Mouse (Mus musculus) kidney, postnatal 0 days (tissue): ENCODE data around the gene Igf1. TPM values are rescaled to one million over a fixed set of nuclear protein-coding genes. Genes with fewer than 3 reads are reported as not detected.

ENCODE experiments used
- ATAC-seq: fragments of 200-750 bp; cut with Nextera tagmentation; replicated peaks from 2 replicates; pipeline ENCODE4 v1.8.0; 2017; ENCODE audit warnings: low read depth, moderate number of reproducible peaks, moderate TSS enrichment, moderate library complexity; ENCODE audit not compliant: low FRiP score
- DNase-seq: peaks from one replicate; pipeline ENCODE4 v3.0.0-alpha.2; 2016; ENCODE audit warnings: low spot score
- H3K27ac ChIP-seq: fragments of 300-500 bp; sonication (generic); 2 replicates; pipeline ENCODE4 v1.5.1; 2014; ENCODE audit warnings: mild to moderate bottlenecking
- H3K27me3 ChIP-seq: fragments of 300-500 bp; sonication (generic); 2 replicates; pipeline ENCODE4 v1.6.1; 2014; ENCODE audit warnings: low read length, mixed read lengths; ENCODE audit not compliant: insufficient read depth
- H3K36me3 ChIP-seq: fragments of 300-500 bp; sonication (generic); 2 replicates; pipeline ENCODE4 v1.6.1; 2014; ENCODE audit warnings: low read length, mixed read lengths; ENCODE audit not compliant: insufficient read depth
- H3K4me1 ChIP-seq: fragments of 300-500 bp; sonication (generic); replicated peaks from 2 replicates; pipeline ENCODE4 v1.6.1; 2014; ENCODE audit warnings: antibody characterized with exemption, low read length, mixed read lengths; ENCODE audit not compliant: insufficient read depth
- H3K4me2 ChIP-seq: fragments of 300-500 bp; sonication (generic); 2 replicates; pipeline ENCODE4 v1.6.1; 2014; ENCODE audit warnings: mild to moderate bottlenecking, low read length, moderate library complexity, mixed read lengths
- H3K4me3 ChIP-seq: fragments of 300-500 bp; sonication (generic); replicated peaks from 2 replicates; pipeline ENCODE4 v1.5.1; 2014; ENCODE audit warnings: low read depth, low read length
- H3K9ac ChIP-seq: fragments of 300-500 bp; sonication (generic); 2 replicates; pipeline ENCODE4 v1.6.1; 2014; ENCODE audit warnings: low read depth, low read length
- H3K9me3 ChIP-seq: fragments of 300-500 bp; sonication (generic); replicated peaks from 2 replicates; pipeline ENCODE4 v1.6.1; 2016; ENCODE audit warnings: low read length, inconsistent platforms, mixed read lengths
- CTCF ChIP-seq: IDR thresholded peaks from 2 replicates; pipeline ENCODE4 v1.5.1; 2016; ENCODE audit warnings: antibody characterized with exemption, low read depth, mild to moderate bottlenecking, moderate library complexity
- WGBS: fragments of 180-500 bp; shearing (Covaris S2); extraction: QIAGEN DNeasy Blood & Tissue Kit; methylation state at CpG from one replicate; pipeline ENCODE4 v1.1.7; 2014; 5-methylcytosine and 5-hydroxymethylcytosine counted together
- polyA plus RNA-seq: library from polyadenylated mRNA; unstranded; fragments of >200 nt; fragmentation: Nextera tagmentation; extraction: Ambion mirVana; gene quantifications from 2 replicates; pipeline ENCODE4 v1.2.1, GENCODE M21; 2015

Igf1 gene
- polyA plus RNA-seq, 1 experiment from 2014 or later = 23.1 TPM

DNA sequence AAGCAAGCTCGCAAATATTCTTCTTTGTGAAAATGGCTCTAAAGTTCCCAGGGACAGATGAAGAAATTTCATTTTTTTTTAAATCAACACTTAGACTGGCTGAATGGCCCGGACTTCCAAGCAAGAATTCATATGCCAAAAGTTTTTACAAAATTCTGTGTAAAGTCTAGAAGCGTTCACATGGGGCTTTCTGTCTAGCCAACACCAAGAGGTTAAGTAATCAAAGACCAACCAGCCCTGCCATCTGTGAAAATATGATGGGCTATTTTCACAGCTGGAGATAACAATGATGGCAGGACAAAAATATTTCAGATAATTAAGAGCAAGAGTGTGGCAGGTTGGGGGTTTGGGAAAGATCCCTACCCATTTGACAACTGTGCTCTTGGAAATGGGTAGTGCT lies 64.2 kb downstream of the Igf1 start:
- H3K9me3 ChIP-seq = no peaks in the 10 kb centered on the region
- no peak overlapping the region for H3K27ac ChIP-seq
- no peak overlapping the region for H3K4me3 ChIP-seq
- ATAC-seq (no peak), DNase-seq (no peak)
- no peaks in the 10 kb centered on the region for H3K27me3 ChIP-seq
- WGBS = 88% methylated on average over 3 of the region's 3 CpGs
- H3K36me3 ChIP-seq = no peaks in the 10 kb centered on the region
- no peak for TF ChIP-seq CTCF
- H3K4me2 ChIP-seq = no peak overlapping the region
- H3K4me1 ChIP-seq = peaks cover 9% of the 10 kb centered on the region; the same call in 1 of the 2 replicates
- no peak overlapping the region for H3K9ac ChIP-seq

DNA sequence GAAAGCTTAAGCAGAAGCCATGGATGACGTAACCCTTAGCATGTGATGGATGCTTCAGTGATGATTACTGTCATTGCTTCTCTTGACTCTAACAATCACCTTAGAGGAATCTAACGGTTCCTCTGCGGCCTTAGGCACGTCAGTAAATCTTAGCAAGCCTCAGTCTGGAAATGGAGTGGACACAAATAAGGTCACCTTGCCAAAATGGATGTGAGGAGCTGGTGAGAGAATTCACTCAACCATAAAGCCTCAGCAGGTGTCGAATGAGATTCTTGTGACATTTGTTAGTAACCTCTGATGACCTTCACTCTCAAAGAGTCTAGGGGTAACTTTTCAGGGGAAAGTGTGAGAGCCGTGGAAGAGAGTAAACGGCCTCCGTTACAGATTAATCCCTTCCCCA lies 68.5 kb downstream of the Igf1 start:
- no peak for ATAC-seq

DNA sequence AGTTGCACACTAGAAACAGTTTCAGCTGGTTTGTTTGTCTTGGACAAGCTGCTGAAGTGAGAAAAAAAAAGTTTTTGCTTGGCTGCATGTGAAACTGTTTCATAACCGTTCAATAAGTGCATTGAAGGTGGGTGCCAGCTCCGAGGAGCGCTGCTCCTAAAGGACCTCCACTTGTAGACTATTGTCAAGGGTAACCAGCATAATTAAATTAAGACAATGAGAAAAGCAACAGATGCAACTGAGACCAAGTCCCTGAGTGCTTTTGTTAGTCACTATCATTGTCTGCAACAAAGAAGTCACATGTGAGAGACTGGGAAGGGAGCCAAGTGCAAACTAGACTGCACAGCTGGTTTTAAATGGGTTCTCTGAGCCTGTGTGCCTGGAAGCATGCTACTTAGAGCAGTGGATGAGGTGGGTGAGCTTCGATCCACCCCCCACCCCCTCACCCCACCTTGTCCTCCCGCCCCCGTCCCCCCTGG lies 69.1 kb downstream of the Igf1 start:
- H3K27ac ChIP-seq = no peak overlapping the region
- H3K4me2 ChIP-seq = peak overlapping the region; percentile 16; the same call in 1 of the 2 replicates
- no peak for TF ChIP-seq CTCF
- no peak overlapping the region for H3K9ac ChIP-seq
- H3K4me1 ChIP-seq = peaks cover 9% of the 10 kb centered on the region; the same call in 1 of the 2 replicates
- peak; percentile 82 for DNase-seq
- no peak for ATAC-seq
- WGBS = 21% methylated on average over 6 of the region's 6 CpGs
- H3K4me3 ChIP-seq = no peak overlapping the region
- no peaks in the 10 kb centered on the region for H3K9me3 ChIP-seq
- H3K36me3 ChIP-seq = no peaks in the 10 kb centered on the region
- no peaks in the 10 kb centered on the region for H3K27me3 ChIP-seq

More for the DNA sequence above, 68.5 kb downstream of the Igf1 start:
- no peaks in the 10 kb centered on the region for H3K36me3 ChIP-seq
- no peaks in the 10 kb centered on the region for H3K9me3 ChIP-seq
- H3K4me3 ChIP-seq = no peak overlapping the region
- TF ChIP-seq CTCF = no peak
- no peak for DNase-seq
- 30% methylated on average over 8 of the region's 8 CpGs for WGBS
- H3K27me3 ChIP-seq = no peaks in the 10 kb centered on the region
- H3K9ac ChIP-seq = no peak overlapping the region
- no peak overlapping the region for H3K4me2 ChIP-seq
- H3K4me1 ChIP-seq = peaks cover 9% of the 10 kb centered on the region; the same call in 1 of the 2 replicates
- H3K27ac ChIP-seq = no peak overlapping the region

DNA sequence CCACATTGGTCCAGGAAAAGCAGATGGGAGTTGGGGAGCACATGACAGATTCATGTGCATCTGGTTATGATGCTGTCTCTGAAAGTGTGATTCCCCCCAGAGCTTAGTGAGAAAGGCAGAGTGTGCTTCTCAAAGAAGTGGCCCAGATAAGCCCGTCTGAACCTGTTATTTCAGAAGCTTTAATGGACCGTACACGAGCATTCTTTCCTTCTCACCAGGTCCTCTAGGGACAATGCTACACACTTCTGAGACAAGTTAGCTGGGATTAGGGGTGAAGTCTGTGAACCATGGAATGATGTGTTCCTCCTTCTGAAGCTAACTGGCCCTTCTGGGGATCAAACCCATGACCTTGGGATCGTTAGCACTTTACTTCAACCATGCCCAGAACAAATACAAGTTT lies 90.1 kb downstream of the Igf1 start:
- Histone ChIP-seq H3K4me2 (no peak overlapping the region), H3K36me3 (no peaks in the 10 kb centered on the region), H3K27me3 (no peaks in the 10 kb centered on the region), H3K4me1 (no peaks in the 10 kb centered on the region), H3K9me3 (no peaks in the 10 kb centered on the region), H3K4me3 (no peak overlapping the region), H3K9ac (no peak overlapping the region), H3K27ac (no peak overlapping the region)
- no peak for ATAC-seq
- no peak for DNase-seq
- TF ChIP-seq CTCF = no peak
- WGBS = 59% methylated on average over 4 of the region's 4 CpGs

DNA sequence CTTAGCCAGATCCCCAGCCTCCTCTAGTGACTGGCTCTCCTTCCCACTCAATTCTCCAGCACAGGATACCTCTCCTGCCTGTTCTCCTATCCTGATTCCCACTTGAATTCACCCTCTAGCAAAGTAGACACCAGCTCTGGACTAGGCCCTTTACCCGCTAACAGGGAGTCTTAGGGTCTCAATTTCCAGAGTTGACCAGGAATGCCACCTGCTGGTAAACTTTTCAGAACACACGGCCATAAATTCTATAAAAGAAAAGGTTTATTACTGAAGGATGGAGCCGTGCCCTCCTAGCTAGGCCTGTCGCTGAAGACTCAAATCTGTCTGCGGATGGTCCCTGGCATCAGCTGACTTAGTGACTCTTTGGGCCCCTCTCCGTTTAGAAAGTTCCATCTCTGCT lies 113.5 kb downstream of the Igf1 start:
- no peaks in the 10 kb centered on the region for H3K4me1 ChIP-seq
- no peaks in the 10 kb centered on the region for H3K9me3 ChIP-seq
- no peak overlapping the region for H3K9ac ChIP-seq
- ATAC-seq = no peak
- WGBS = 44% methylated on average over 6 of the region's 6 CpGs
- H3K36me3 ChIP-seq = no peaks in the 10 kb centered on the region
- no peaks in the 10 kb centered on the region for H3K27me3 ChIP-seq
- TF ChIP-seq CTCF = peak; percentile 60
- no peak overlapping the region for H3K27ac ChIP-seq
- DNase-seq = peak; percentile 29
- H3K4me2 ChIP-seq = no peak overlapping the region
- no peak overlapping the region for H3K4me3 ChIP-seq

DNA sequence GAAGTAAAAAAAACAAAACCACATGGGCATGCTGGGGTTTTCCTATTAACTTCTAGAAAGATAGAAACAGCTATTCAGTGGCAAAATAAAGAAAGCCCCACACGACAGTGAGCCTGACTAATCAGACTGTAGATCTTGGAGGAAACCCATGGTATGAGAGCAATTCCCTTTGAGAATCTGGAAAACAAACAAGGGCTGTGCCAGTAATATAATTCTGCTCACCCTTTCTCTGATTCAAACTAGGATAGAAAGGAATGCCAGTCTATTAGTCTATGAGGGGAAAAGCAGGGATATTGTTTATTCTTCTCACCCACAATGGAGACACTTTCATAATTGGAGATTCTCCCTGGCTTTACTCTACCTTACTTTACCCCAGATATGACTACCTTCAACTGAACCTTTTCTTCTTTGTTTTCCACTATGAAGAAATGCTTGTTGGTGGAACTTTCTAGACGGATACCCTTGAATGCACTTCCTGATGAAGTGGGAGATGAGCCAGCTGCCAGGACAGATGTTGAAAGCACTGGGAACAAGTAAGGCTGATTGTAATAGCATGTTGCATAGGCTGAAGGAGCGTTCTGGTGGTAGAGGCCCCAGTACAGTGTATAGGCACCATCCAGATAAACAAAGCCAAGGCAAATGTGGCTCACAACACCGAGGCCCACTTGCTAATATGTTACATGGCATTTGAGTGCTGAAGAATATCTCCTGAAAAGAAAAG lies 116.0 kb downstream of the Igf1 start:
- H3K27ac ChIP-seq = no peak overlapping the region
- no peak overlapping the region for H3K4me3 ChIP-seq
- no peaks in the 10 kb centered on the region for H3K36me3 ChIP-seq
- 37% methylated on average over 4 of the region's 4 CpGs for WGBS
- no peak overlapping the region for H3K9ac ChIP-seq
- no peak overlapping the region for H3K4me2 ChIP-seq
- no peak for ATAC-seq
- H3K9me3 ChIP-seq = no peaks in the 10 kb centered on the region
- no peak for TF ChIP-seq CTCF
- no peaks in the 10 kb centered on the region for H3K27me3 ChIP-seq
- no peaks in the 10 kb centered on the region for H3K4me1 ChIP-seq
- DNase-seq = peak; percentile 28

DNA sequence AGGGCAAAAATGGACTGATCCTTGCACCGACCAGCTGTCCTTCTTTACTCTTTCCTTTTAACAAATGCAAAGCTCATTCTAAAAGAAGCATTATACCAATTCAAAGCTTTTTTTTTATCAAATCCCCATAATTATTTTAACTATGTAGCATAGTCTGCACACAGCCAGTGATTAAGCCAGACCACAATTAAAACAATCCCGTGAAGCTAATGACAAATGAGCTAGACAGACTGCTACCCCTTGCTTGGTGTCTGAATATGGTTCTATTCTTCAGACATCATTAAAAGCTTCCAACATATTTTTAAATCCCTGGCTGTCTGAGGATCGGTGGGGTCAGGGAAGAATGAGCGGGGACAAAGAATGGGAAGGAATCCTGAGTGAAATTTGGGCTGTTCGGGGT lies 127.3 kb downstream of the Igf1 start:
- DNase-seq (no peak), ATAC-seq (no peak)
- H3K36me3 ChIP-seq = no peaks in the 10 kb centered on the region
- H3K9ac ChIP-seq = no peak overlapping the region
- H3K27ac ChIP-seq = no peak overlapping the region
- H3K4me3 ChIP-seq = no peak overlapping the region
- no peak overlapping the region for H3K4me2 ChIP-seq
- WGBS = 90% methylated on average over 5 of the region's 5 CpGs
- no peaks in the 10 kb centered on the region for H3K9me3 ChIP-seq
- no peak for TF ChIP-seq CTCF
- no peaks in the 10 kb centered on the region for H3K27me3 ChIP-seq
- no peaks in the 10 kb centered on the region for H3K4me1 ChIP-seq
